Mouse (Mus musculus): ENCODE results near the gene Fam174a. TPM values are rescaled to one million over a fixed set of nuclear protein-coding genes. Genes with fewer than 3 reads are reported as not detected.

Gene Fam174a
- polyA plus RNA-seq (2015; fragmentation: Nextera tagmentation; extraction: Ambion mirVana) = 19.6 and 21.8 TPM in 2 replicates

- peak within 1 kb of the TSS; percentile 91 for H3K4me3 ChIP-seq
- H3K27ac ChIP-seq = peak within 1 kb of the TSS; percentile 82
- no peaks in the 10 kb centered on the region for H3K36me3 ChIP-seq (ENCODE audit: poor library complexity, severe bottlenecking)
- peak within 1 kb of the TSS; percentile 95 for H3K4me2 ChIP-seq
- ATAC-seq = peak; percentile 100
- peak within 1 kb of the TSS; percentile 86 for H3K9ac ChIP-seq
- peaks cover 13% of the 10 kb centered on the region for H3K4me1 ChIP-seq
- no peaks in the 10 kb centered on the region for H3K9me3 ChIP-seq (replicated peaks)
- under 1% methylated on average over 78 of the region's 79 CpGs for WGBS
- H3K27me3 ChIP-seq = no peaks in the 10 kb centered on the region
Observed at GRCm38 (mm10) chr1:95313393-95314228, at the start of gene Fam174a. Gene Fam174a (plus strand): TSS chr1:95313623.

- Histone ChIP-seq H3K4me1 (peaks cover 5% of the 10 kb centered on the region; the same call in 1 of the 2 replicates), H3K27ac (no peak overlapping the region), H3K9ac (no peak overlapping the region), H3K4me3 (no peak overlapping the region), H3K36me3 (ENCODE audit: poor library complexity, severe bottlenecking) (no peaks in the 10 kb centered on the region), H3K4me2 (no peak overlapping the region), H3K27me3 (no peaks in the 10 kb centered on the region), H3K9me3 (replicated peaks) (no peaks in the 10 kb centered on the region)
- ATAC-seq = no peak
- 15% methylated on average over 2 of the region's 2 CpGs for WGBS
Observed at GRCm38 (mm10) chr1:95263843-95264242, 49.6 kb upstream of the Fam174a start.

- peaks cover 5% of the 10 kb centered on the region; the same call in 1 of the 2 replicates for H3K4me1 ChIP-seq
- H3K4me2 ChIP-seq = no peak overlapping the region
- H3K9ac ChIP-seq = no peak overlapping the region
- no peaks in the 10 kb centered on the region for H3K27me3 ChIP-seq
- H3K27ac ChIP-seq = no peak overlapping the region
- H3K9me3 ChIP-seq (replicated peaks) = no peaks in the 10 kb centered on the region
- peak; percentile 50; the same call in 1 of the 2 replicates for ATAC-seq
- WGBS = 74% methylated on average over 13 of the region's 13 CpGs
- no peaks in the 10 kb centered on the region for H3K36me3 ChIP-seq (ENCODE audit: poor library complexity, severe bottlenecking)
- no peak overlapping the region for H3K4me3 ChIP-seq
Observed at GRCm38 (mm10) chr1:95267950-95268724, 45.3 kb upstream of the Fam174a start.

GRCm38 (mm10) chr1:95273321-95273720, 40.1 kb upstream of the Fam174a start:
- no peak overlapping the region for H3K27ac ChIP-seq
- H3K4me2 ChIP-seq = no peak overlapping the region
- H3K9ac ChIP-seq = no peak overlapping the region
- H3K36me3 ChIP-seq (ENCODE audit: poor library complexity, severe bottlenecking) = no peaks in the 10 kb centered on the region
- WGBS = 17% methylated on average over 1 of the region's 1 CpGs
- no peak for ATAC-seq
- no peaks in the 10 kb centered on the region for H3K4me1 ChIP-seq
- no peaks in the 10 kb centered on the region for H3K9me3 ChIP-seq (replicated peaks)
- no peak overlapping the region for H3K4me3 ChIP-seq
- H3K27me3 ChIP-seq = no peaks in the 10 kb centered on the region

GRCm38 (mm10) chr1:95308324-95308723, 5.1 kb upstream of the Fam174a start:
- Histone ChIP-seq H3K9me3 (replicated peaks) (no peaks in the 10 kb centered on the region), H3K9ac (no peak overlapping the region), H3K4me1 (no peaks in the 10 kb centered on the region), H3K27me3 (no peaks in the 10 kb centered on the region), H3K27ac (no peak overlapping the region), H3K4me2 (no peak overlapping the region), H3K4me3 (no peak overlapping the region), H3K36me3 (ENCODE audit: poor library complexity, severe bottlenecking) (no peaks in the 10 kb centered on the region)
- ATAC-seq = no peak
- WGBS = 84% methylated on average over 5 of the region's 5 CpGs

GRCm38 (mm10) chr1:95314229-95314555, 769 bp downstream of the Fam174a start:
- Histone ChIP-seq H3K27me3 (no peaks in the 10 kb centered on the region), H3K27ac (peak overlapping the region; percentile 82), H3K4me1 (peaks cover 13% of the 10 kb centered on the region), H3K36me3 (ENCODE audit: poor library complexity, severe bottlenecking) (no peaks in the 10 kb centered on the region), H3K9ac (peak overlapping the region; percentile 86), H3K9me3 (replicated peaks) (no peaks in the 10 kb centered on the region), H3K4me2 (peak overlapping the region; percentile 95), H3K4me3 (peak overlapping the region; percentile 91)
- WGBS = 2% methylated on average over 6 of the region's 6 CpGs
- ATAC-seq = no peak

- no peak overlapping the region for H3K27ac ChIP-seq
- 81% methylated on average over 6 of the region's 6 CpGs for WGBS
- no peak overlapping the region for H3K9ac ChIP-seq
Observed at GRCm38 (mm10) chr1:95315981-95316380, 2.6 kb downstream of the Fam174a start.

GRCm38 (mm10) chr1:95322219-95322618, 8.8 kb downstream of the Fam174a start:
- peaks cover 11% of the 10 kb centered on the region for H3K36me3 ChIP-seq (ENCODE audit: poor library complexity, severe bottlenecking)
- no peak overlapping the region for H3K4me3 ChIP-seq
- no peak overlapping the region for H3K4me2 ChIP-seq
- H3K4me1 ChIP-seq = no peaks in the 10 kb centered on the region
- 100% methylated on average over 2 of the region's 2 CpGs for WGBS
- H3K9ac ChIP-seq = no peak overlapping the region
- H3K27ac ChIP-seq = no peak overlapping the region
- ATAC-seq = no peak
- no peaks in the 10 kb centered on the region for H3K27me3 ChIP-seq
- no peaks in the 10 kb centered on the region; the same call in 1 of the 2 replicates for H3K9me3 ChIP-seq (replicated peaks)

More at GRCm38 (mm10) chr1:95315981-95316380, 2.6 kb downstream of the Fam174a start:
- H3K27me3 ChIP-seq = no peaks in the 10 kb centered on the region
- no peak overlapping the region for H3K4me3 ChIP-seq
- no peaks in the 10 kb centered on the region for H3K36me3 ChIP-seq (ENCODE audit: poor library complexity, severe bottlenecking)
- H3K9me3 ChIP-seq (replicated peaks) = no peaks in the 10 kb centered on the region
- peaks cover 13% of the 10 kb centered on the region for H3K4me1 ChIP-seq
- ATAC-seq = no peak
- H3K4me2 ChIP-seq = no peak overlapping the region

- H3K27me3 ChIP-seq = no peaks in the 10 kb centered on the region
- no peak for ATAC-seq
- H3K36me3 ChIP-seq (ENCODE audit: poor library complexity, severe bottlenecking) = peaks cover 13% of the 10 kb centered on the region
- no peak overlapping the region for H3K4me3 ChIP-seq
- H3K4me1 ChIP-seq = no peaks in the 10 kb centered on the region
- no peak overlapping the region for H3K9ac ChIP-seq
- no peaks in the 10 kb centered on the region; the same call in 1 of the 2 replicates for H3K9me3 ChIP-seq (replicated peaks)
- H3K4me2 ChIP-seq = no peak overlapping the region
- 83% methylated on average over 7 of the region's 7 CpGs for WGBS
- H3K27ac ChIP-seq = no peak overlapping the region
Observed at GRCm38 (mm10) chr1:95323004-95323403, 9.6 kb downstream of the Fam174a start.

- Histone ChIP-seq H3K9me3 (replicated peaks) (no peaks in the 10 kb centered on the region; the same call in 1 of the 2 replicates), H3K4me1 (no peaks in the 10 kb centered on the region), H3K27me3 (no peaks in the 10 kb centered on the region), H3K27ac (no peak overlapping the region), H3K4me2 (no peak overlapping the region), H3K4me3 (no peak overlapping the region), H3K9ac (no peak overlapping the region), H3K36me3 (ENCODE audit: poor library complexity, severe bottlenecking) (peaks cover 13% of the 10 kb centered on the region)
- ATAC-seq = no peak
Observed at GRCm38 (mm10) chr1:95326856-95327255, 13.4 kb downstream of the Fam174a start.

- H3K4me1 ChIP-seq = no peaks in the 10 kb centered on the region; the same call in 1 of the 2 replicates
- H3K27ac ChIP-seq = no peak overlapping the region
- no peaks in the 10 kb centered on the region for H3K36me3 ChIP-seq (ENCODE audit: poor library complexity, severe bottlenecking)
- H3K4me3 ChIP-seq = no peak overlapping the region
- no peak overlapping the region for H3K4me2 ChIP-seq
- no peak overlapping the region for H3K9ac ChIP-seq
- no peaks in the 10 kb centered on the region for H3K27me3 ChIP-seq
- H3K9me3 ChIP-seq (replicated peaks) = no peaks in the 10 kb centered on the region
- ATAC-seq = no peak
Observed at GRCm38 (mm10) chr1:95339618-95340017, 26.2 kb downstream of the Fam174a start.

- no peak overlapping the region for H3K9ac ChIP-seq
- no peaks in the 10 kb centered on the region for H3K9me3 ChIP-seq (replicated peaks)
- no peak overlapping the region for H3K4me2 ChIP-seq
- H3K4me1 ChIP-seq = no peaks in the 10 kb centered on the region; the same call in 1 of the 2 replicates
- H3K36me3 ChIP-seq (ENCODE audit: poor library complexity, severe bottlenecking) = no peaks in the 10 kb centered on the region
- H3K4me3 ChIP-seq = no peak overlapping the region
- H3K27ac ChIP-seq = no peak overlapping the region
- peak; percentile 92 for ATAC-seq
- no peaks in the 10 kb centered on the region for H3K27me3 ChIP-seq
Observed at GRCm38 (mm10) chr1:95342242-95342641, 28.8 kb downstream of the Fam174a start.
